Mouse (Mus musculus) left cerebral cortex, postnatal 14 days (tissue): ENCODE data around the gene Abl1. TPM values are rescaled to one million over a fixed set of nuclear protein-coding genes. Genes with fewer than 3 reads are reported as not detected.

ENCODE experiments used
- DNase-seq, 2 experiments: peaks; one replicate each; pipeline ENCODE4 v3.0.0; 2021 to 2022; ENCODE audit warnings: low spot score in 2 of 2, mixed read lengths in 1 of 2
- intact Hi-C: fragments of 180-260 bp; cut with DNase I; formaldehyde crosslinking; loops from one replicate; pipeline ENCODE4 v1.15.1; 2025
- total RNA-seq, 2 experiments: library from RNA; stranded (reverse); gene quantifications; 2 replicates each; pipeline ENCODE4 v1.2.3; 2021

The Abl1 gene
- total RNA-seq, 2 experiments from 2014 or later: 37.4 to 39.6 TPM

DNA sequence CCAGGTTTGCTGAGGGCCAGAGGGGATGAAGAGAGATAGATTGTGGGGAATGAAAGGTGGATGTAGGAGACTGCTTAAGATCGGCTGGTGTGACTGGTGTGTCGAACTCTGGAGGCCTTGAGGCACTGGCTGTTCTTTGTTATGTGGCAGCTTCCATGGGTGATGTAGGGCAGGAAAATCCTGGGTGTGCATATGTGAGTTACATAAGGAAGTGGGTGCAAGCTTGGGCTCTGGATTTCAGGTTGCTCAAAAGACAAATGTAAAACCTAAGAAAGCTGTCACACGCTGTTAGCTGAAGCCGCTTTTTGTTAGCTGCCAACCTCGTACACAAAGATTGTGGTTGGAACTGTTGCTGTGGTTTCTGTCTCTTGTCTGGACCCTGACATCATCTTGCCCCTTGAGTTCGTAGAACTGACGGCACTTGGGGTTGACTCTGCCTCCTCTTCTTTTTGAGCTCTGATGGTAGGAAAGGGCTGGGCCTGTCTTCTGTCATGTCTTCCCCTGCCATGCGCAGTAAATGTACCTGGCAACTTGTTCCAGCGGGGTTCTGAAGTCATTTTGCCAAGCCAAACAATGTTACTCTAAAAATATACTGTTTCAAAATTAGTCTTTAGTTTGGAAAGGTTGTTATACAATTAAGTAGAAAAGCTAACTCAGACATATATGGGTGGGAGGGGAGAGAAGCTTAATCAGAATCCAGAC is 39.6 kb downstream of the Abl1 start:
- DNase-seq: peak in 1 of 2 experiments; percentile 30
- intact Hi-C loops: no loop called here

DNA sequence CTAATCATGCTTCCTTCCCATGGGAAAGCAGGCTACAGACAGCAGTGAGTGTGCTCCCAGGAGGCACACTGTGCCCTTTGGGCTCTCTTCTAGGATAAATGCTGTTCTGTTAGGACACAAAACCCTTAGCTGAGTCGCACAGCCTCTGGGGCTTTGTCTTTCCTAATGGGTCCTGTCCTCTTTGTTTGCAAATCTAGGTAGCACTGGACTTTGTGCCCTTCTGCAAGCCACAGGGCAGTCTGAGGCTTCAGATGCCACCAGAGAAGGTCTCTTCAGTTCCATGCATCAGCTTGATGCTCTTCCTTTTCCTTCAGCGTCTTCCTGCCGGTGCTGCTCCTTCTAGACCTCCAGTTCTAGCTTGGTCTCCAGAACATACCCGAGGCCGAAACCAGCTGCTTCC is 42.5 kb downstream of the Abl1 start:
- DNase-seq: no peak
- intact Hi-C loops: no loop called here

DNA sequence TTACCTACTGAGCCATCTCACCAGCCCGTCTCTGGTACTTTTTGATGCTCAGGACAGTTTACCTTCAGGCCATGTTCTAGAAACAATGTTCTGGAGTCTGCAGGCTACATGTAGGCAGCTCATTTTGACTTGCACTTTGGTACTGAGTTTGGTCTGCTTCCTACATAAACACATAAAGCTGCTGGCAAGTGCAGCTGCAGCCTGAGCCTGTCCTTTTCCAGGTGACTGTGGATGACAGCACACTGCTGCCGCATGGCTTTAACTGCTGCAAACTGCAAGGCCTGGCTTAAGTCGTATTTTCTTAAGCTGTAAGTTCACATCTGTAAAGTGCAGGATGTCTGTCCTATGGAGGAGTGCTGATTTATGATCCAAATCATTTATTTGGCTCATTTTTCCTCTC is 44.3 kb downstream of the Abl1 start:
- no peak for DNase-seq
- intact Hi-C loops: no loop called here

DNA sequence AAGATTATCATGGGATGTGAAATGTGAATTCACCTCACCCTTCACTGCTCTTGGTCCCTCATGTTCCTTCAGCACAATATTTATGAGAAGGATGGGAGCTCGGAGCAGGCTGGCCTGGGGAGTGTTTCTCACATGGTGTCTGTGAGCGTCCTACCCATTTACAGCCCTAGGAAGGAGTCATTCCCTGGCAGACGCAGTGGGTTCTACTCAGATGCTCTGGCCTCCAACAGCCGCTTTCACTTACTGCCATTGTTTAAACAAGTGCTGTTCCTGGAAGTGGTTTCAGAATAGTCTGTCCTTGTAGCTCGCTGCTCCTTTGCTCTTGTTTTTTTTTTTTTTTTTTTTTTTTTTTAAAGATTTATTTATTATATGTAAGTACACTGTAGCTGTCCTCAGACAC is 45.4 kb downstream of the Abl1 start:
- DNase-seq: no peak
- intact Hi-C loops: no loop called here

DNA sequence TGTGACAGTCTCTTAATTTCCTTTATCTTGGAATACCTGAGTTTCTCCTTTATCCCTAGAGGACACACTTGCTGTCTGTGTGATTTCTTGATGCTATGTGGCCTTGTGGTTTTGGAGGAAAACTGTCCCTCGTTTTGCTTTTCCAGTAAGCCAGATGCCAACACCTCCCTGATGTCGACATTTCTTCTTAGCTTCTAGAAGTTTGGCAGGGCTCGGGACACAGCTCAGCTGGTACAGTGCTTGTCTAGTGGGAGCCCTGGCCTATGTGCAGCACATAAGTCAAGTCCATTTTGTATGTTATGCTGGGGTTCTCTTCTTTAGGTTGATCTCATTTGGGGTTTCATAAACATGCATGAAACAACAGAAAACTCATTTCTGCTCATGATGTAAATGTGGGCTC is 50.9 kb downstream of the Abl1 start:
- intact Hi-C loops: no loop called here
- no peak for DNase-seq

DNA sequence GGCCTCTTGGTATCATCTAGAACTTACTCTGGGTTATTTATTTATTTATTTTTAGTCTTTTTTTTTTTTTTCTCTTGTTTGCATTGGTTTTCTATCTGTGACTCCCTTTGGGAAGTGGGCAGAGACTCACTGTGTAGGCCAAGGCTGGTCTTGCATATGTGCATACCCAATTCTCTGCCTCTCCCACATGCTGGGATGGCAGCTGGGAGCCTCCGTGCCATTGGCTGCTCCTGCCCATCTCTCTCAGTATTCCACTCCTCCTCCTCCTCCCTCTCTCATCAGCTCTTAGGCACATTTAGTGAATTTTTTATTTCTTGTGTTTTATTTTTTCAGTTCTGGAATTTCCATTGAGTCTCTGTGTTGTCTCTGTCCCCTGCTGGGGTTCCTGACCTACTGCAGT is 53.6 kb downstream of the Abl1 start:
- DNase-seq: no peak
- intact Hi-C loops: no loop called here

DNA sequence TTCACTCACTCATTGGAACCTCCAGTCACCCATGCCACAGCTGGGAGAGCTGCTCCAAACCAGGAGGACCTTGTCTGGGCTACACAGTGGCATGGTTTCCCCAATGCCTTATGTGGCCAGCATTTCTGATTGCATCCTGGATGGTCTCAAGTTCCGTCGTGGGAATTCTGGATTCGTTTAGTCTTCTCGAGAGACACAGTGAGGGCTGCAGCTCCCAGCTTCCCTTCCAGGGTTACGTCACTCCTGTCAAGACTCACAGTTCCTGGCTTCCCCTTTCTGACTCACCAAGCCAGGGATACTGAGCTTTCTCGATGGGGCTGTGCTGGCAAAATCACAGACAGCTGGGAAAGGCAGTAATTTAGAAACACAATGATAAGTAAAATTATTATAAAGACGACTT is 54.0 kb downstream of the Abl1 start:
- intact Hi-C loops: no loop called here
- DNase-seq: no peak

DNA sequence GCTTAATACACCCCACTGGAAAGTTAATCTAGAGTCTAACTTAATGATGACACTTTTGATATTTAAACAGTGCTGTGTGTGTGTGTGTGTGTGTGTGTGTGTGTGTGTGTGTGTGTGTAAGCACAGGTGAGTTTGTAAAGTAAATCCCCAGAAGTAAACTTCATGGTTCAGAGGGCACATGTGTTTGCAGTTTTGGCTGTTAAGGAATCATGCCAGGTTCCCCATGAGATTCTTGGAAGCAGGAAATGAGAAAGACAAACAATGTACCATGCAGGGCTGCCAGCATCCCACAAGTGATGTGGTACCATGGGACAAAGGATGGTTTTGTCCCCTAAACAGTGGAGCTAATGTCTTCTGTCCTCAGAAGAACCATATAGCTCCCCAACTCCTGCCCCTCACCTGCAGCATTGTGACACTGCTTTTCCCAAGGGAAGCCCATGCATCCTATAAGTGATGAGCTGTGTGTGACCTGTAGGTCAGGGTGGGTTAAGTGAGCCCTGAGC is 57.6 kb downstream of the Abl1 start:
- intact Hi-C loops: no loop called here
- DNase-seq: no peak

DNA sequence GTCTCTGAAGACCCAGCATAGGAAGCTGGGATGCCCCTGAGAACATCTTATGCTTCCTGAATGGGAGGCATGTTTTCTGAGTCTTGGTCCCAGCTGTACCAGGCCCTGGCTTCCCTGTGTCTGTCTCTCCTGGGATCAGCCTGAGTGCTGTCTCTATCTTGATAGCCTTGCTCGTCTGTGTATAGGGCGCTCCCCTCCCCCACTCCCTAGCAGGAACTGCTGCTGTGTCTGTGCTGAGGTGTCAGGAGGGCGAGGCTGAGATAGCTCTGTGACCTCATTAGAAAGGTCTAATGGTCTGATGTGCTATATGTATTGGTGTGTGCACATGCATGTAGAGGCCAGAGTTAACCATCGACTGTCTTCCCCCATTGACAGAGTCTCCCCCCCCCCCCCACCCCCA is 58.7 kb downstream of the Abl1 start:
- intact Hi-C loops: no loop called here
- DNase-seq: no peak

DNA sequence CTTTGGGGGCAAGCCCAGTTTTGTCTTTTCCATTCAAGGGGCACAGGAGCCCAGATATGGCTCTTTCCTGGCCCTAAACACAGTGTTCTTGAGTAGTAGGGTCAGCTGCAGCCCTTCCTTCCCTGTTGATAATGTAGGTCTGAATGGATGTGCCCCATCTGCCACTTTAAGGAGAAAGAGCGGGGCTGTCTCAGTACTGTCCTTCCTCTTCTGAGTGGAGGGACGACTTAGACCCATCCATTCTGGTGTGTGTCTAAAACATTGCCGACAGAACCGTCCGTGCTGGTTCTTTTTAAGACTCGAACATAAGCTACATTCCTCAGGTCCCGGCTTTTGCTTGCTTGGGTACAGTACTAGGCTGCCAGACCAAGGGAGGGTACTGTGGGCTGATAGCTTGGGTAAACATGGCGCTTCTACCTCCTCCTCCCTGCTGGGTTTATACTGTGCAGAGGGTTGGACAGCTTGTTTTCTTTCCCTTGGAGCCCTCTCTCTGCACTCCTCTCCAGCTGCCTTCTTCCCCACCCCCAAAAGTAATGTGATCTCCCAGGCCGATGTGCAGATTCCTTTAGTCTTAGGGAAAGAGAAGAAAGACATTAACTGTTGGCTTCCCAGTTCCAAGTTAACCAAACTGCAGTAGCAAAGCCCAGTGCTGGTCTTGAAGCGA is 61.0 kb downstream of the Abl1 start:
- intact Hi-C loops: no loop called here
- no peak for DNase-seq

DNA sequence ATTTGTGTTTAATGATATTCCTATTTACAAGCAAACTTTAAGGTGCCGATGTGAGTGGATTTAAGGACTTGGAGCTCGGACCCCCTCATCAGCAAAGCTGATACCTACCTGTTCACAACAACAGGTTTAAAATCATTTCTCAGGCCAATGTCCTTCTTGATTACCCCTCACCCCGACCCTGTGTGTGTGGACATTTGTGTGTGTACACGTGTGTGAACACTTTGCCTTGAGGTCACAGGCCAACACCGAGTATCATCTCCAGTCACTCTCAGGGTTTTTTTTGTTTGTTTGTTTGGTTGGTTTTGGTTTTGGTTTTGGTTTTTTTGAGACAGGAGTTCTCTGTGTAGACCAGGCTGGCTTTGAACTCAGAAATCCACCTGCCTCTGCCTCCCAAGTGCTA is 62.0 kb downstream of the Abl1 start:
- DNase-seq: no peak
- intact Hi-C loops: no loop called here

DNA sequence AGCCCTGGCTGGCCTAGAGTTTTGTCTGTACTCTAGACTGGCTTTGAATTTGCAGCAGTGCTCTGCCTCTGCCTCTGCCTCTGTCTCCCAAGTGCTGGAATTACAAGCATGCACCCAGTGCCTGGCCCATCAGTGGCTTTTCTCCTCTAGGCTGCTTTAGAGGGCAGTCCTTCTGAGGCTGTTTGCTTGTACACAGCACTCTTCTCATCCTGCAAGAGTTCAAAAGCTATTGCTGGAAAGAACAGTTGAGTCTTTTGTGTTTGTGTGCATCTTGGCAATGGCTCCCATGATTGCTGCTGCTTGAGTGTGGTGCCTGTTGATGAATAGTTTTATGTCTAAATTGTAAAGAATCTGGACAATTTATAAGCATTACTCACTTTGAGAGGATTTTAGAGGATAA is 69.3 kb downstream of the Abl1 start:
- intact Hi-C loops: no loop called here
- no peak for DNase-seq

DNA sequence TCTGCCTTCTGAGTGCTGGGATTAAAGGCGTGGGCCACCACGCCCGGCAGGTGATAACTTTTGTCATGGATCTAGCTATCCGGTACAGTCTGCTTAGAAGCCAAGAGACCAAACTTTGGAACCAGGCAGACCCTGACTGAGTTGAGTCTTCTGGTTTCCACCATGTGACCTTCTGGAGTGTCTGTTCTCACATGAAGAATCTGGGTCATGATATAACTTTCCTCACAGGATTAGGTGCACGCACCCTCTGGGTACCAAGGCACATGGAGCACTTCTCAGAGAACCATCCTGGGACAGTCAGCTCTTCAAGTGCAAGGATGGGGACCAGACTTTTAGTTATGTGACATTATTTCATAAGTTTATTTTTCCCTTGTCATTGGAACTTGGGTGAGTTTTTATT is 70.8 kb downstream of the Abl1 start:
- no peak for DNase-seq
- intact Hi-C loops: no loop called here

DNA sequence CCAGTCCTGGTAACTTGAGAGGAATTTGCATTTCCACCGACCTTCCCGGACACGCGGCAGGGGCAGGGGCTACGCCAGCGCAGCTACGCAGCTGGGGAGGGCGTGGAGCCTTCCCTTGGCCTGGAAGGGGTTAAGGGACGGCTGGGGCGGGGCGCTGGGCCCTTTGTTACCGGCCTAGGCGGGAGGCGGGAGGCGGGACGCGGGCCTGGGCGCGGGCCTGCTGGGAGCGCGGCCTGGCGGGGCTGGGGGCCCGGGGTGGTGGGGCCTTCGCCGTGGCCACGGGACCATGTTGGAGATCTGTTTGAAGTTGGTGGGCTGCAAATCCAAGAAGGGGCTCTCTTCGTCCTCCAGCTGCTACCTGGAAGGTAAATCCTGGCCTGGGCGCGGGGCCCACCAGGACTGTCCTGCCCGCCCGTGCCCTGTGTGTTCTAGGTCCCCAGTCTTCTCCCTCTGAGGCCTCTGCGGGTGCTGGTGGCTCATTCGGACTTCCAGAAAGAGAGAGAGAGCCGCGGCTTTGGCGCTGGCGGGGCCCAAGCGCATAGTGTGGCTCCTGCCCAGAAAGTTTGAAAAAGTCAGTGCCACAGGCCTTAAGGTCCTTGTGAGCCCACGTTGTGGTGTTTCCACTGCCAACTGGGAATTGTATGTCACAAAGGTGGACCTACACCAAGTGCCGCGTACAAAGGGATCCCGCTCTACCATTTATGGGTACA is 71.7 kb downstream of the Abl1 start:
- intact Hi-C loops: no loop called here

DNA sequence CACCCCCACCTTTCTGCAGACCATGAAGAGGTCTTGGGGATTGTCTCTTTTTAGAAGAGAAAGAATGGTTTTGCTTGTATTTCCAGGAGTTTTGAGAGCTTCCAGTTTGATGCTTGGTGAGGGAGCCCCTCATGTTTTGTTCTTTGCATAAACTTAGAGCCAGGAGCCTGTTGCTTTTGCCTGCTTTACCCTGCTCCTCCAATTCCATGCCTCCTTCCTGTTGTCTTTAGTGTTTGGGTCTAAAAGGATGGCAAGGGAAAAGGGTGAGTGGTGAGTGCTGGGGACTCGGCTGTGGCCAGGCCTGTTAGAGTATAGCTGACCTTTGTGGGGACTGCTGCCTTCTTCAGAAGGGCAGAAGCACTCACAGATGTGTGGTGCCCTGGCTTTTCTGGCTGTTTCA is 72.3 kb downstream of the Abl1 start:
- no peak for DNase-seq
- intact Hi-C loops: no loop called here

More for the DNA sequence above, 71.7 kb downstream of the Abl1 start:
- DNase-seq: peak in 1 of 2 experiments; percentile 49

DNA sequence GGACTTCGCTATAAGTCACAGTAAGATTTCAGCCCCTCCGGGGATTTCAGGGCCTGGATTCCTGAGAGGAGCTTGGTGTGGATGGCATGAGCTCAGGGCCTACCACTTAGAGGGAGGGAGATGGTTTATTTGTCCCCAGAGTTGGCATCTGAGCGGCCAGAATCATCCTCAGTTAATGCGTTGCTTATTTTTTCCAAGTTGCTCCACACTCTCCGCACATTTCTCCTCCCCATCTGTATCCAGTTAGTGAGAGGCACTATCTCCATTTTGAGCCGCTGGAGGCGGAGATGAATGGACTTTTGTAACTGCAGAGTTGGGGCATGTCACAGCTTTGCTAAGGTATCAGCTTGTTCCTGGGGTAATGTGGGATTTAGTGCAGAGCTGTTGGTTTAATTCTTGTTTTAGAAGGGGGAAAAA is 72.9 kb downstream of the Abl1 start:
- DNase-seq: no peak
- intact Hi-C loops: no loop called here

DNA sequence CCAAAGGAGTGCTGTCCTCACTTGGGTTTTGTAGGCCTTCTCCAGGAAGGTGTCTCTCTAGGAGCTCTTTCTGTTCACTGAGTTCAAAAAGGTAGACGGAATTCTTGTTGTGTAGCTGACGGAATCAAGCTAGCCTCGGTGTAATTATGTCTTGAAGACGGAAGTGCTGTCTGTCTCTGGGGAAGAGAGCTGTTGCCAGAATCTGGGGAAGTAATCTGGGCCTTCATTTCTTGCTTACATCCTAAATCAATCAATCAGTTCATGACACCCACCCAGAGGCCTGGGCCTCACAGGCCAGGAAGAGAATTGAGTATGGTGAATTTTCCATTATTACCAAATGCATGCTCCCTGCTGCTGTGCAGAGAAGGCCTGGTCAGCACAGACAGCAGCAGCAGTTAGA is 73.4 kb downstream of the Abl1 start:
- DNase-seq: no peak
- intact Hi-C loops: no loop called here

DNA sequence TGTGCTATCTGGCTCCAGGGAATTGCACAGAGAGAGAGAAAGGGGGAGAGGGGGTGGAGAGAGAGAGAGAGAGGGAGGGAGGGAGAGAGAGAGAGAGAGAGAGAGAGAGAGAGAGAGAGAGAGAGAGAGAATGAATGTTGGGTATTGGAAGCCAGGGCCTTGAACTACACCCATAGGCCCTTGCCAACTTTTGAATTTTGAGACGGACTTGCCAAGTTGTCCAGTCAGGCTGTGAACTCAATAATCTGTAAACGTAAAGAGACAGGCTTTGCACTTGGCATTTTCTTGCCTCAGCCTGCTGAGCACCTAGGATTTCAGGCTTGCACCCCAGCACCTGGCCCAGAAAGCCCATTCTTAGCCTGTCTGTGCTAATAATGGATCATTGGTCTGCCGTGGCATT is 74.0 kb downstream of the Abl1 start:
- DNase-seq: no peak
- intact Hi-C loops: no loop called here

DNA sequence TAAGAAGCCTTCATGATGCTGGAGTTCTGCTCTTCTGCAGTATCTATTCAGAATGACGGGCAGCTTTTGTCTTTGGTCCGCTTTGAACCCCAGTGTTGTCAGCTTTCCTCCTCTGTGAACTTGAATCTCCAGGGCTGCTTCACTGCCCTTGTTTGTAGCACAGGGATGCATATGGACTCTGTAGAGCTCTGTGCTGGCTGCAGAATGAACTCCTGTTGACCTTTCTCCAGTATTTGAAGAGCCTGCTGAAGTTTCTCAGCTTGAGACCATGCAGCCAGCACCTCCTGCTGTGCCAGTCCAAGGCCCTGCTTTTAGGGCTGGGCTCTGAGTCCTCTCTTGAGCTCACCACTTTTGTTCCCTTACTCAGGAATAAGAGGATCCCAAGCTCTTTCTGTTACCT is 74.7 kb downstream of the Abl1 start:
- DNase-seq: no peak
- intact Hi-C loops: no loop called here

DNA sequence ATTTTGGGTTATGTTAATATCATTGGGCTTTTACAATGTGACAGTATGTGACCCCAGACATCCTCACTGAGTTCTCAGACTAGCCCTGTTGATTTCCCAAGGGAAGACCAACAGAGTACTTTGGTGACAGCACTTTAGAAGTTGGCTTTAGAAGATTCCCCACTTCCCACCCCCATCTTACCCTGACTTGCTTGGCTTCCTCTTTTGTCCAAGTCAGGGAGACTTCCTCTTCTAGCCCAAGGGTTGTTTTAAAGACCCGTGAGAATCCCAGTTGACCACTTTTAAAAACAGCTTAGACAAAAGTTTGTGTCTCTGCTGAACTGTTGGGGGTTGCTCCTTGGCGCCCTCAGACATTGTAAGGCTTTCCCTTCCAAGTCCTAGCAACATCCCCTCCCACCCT is 75.1 kb downstream of the Abl1 start:
- no peak for DNase-seq
- intact Hi-C loops: no loop called here

DNA sequence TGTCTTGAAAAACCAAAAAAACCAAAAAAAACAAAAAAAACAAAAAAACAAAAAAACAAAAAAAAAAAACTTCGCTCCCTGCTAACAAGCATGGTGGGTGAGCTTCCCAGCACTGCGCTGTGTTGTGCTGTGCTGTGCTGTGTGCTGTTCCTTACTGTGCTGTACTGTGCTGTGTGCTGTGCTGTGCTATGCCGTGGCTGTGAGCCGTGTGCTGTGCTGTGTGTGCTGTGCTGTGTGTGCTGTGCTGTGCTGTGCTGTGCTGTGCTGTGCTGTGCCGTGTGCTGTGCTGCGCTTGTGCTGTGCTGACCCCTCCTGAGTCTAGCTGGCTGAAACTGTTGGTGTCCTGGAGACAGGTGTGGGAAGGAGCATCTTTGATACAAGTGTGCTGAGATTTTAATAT is 78.9 kb downstream of the Abl1 start:
- intact Hi-C loops: no loop called here

More for the DNA sequence above, 78.9 kb downstream of the Abl1 start:
- DNase-seq: no peak
